Mouse (Mus musculus) ovary, postnatal 10 days (tissue): ENCODE results near the gene Borcs5.

Experiments used
- DNase-seq: peaks from one replicate; pipeline ENCODE4 v3.0.0; 2022; ENCODE audit warnings: low spot score

Borcs5 gene

DNA sequence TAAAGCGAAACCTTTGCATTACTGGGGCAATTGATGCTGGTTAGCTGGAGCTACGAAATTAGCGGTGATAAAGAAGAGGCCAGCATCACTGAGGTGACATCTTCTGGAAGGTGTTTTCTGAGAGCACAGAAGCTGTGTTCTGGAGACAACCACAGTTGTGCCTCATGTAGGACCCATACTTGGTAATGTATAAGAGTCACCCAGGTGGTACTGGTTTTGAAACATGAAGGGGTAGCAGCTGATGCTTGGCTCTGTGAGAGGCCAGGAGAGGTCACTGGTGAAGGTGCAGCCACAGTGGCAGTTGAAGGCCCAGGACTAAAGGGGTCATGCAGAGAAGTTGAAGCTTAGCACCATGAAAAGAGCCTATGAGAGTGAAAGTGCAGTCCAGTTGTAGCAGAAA, at the start of gene Borcs5:
Borcs5 (plus strand) TSS at position 301 of the 400 bp plus-strand sequence.
- no peak for DNase-seq

DNA sequence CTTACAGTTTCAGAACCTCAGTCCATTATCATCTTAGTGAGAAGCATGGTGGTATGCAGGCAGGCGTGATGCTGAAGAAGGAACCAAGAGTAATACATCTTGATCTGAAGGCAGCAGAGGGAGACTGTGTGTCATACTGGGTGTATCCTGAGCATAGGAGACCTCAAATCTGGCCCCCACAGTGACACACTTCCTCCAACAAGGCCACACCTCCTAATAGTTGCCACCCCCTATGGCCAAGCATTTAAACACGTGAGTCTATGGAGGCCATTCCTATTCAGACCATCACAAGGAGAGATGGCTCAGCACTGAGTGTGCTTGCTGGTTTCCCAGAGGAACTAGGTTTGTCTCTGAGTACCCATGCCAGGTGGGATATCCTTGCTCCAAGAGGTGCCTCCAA, 47.7 kb upstream of the Borcs5 start:
- no peak for DNase-seq

DNA sequence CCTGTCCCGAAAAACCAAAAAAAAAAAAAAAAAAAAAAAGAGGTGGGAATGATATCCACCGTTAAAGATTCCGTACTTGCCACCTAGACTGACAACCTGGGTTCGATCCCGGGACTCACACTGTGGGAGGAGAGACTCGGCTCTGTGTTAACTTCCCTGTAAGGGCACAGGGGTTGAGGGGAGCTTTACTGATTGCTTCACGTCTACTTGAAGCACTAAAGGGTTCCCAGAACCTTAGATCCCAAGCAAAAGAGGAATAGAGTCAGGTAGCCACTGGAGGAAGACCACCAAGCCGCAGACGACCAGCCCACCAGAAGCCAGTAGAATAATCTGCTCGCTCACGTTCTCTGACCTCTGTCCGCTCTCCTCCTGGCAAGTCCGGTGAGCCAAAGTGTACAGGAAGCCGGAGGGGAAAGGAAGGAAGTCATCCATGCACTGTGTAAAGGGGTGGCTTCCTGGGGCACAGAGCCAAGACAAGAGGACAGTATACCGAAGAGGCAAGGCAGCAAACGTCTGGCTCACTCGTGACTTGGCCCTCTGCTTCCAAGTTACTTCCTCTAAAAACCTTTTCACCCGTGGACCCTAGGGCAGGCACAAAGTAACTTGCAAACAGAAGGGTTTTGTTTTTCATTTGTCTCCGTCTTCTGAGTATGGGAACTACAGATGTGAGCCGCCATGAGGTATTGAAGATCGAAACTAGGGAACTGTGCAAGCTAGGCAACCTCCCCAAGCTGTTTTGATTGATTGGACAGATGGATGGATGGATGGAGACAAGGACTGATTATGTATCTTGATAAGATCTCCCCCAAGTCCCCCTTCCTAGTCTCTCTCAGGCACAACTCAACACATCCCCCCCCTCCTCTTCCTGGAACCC, 44.5 kb upstream of the Borcs5 start:
- DNase-seq, result no peak

DNA sequence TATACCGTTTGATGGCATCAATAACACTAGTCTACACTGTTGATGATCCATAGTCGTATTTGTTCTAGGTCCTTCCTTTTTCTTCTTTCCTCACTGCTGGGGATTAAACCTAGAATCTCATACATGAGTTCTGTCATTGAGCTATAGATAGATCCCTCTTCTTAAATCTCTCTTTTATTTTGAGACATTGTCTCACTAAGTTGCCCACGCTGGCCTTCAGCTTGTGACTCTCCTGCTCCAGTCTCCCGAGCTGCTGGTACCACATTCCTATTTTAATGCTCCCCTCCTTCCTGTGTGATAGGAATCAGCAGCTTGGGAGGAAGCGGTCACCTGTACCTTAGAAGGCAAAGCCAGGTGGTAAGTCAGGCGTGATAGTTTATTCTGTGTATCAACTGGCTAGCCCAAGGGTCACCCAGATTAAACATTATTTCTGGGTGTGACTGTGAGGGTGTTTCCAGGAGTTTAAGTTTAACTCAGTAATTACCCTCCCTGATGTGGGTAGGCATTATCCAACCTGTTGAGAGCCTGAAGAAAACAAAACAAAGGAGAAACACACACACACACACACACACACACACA, 41.6 kb upstream of the Borcs5 start:
- no peak for DNase-seq

DNA sequence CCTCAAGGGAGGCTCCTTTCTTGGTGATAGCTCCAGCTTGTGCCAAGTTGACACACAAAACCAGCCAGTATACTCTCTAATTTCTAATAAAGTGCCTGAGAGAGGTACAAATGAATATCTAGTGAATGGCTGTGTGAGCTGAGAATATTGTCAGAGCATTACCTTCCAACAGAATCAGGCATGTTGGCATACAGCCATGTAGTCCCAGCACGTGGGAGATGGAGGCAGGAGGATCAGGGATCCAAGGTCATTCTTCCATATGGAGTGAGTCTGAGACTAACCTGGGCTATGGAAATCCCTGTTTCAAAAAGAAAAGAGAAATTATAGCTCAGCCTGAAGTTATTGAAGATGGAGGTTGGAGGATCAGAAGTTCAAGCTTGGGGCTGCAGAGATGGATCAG, 40.1 kb upstream of the Borcs5 start:
- no peak for DNase-seq

DNA sequence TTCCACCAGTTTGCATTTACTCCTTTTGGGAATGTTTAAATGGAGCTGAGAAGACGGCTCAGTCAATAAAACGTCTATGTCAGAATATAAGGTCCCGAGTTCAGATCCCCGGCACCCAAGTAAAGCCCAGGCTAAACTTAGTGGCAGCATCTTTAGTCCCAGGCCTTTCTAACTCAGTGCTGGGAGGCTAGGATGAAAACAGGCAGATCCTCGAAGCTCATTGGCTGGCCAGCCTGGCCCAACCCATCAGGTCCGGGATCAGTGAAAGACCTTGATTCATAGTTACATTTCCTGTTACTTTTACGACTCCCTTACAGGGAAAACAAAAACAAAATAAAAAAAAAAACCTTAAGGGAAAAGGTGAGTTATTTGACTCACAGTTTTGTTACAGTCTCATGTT, 38.2 kb upstream of the Borcs5 start:
- no peak for DNase-seq

DNA sequence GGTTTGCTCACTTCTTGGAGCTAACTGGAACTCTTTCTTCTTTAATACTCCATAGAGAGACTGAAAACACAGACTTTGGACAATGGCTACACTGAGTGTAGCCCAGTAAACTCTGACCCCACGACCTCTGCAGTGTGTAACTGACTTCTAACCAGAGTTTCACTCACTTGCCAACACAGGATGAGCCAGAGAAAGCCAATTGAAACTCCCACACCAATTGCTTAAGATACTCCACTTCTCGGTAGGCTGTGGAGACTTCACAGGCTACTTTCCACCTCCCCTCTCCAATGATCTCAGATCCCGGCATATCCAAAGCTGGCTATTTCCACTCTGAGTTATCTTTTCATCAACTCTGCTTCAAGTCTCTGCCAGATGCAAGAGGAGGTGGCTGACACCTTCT, 37.5 kb upstream of the Borcs5 start:
- no peak for DNase-seq

DNA sequence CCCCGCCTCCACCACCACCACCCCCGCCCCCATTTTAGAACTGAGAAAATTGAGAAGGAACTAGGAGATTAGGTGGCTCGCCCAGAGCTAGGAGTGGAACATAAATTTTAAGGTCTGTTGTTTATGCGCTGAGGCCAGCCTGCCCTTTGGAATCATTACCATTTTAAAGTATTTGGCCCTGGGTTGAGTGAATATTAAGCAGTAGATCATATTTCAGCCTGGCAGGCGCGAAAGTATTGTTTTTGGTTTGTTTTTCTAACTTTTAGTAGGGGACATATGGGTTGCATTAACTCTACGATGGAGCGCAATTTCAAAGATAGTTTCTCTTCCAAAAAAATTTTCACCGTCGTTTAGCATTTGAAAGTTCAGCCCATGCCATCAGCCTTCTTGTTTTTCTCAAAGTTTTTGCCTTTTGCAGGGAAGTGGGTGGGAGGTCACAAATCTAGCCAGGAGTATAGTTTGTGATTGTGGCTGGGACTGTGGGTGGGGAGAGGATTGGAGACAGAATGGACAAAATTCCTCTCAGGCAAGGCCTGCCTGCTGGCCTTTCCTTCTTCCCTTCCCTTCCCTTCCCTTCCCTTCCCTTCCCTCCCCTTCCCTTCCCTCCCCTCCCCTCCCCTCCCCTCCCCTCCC, 36.8 kb upstream of the Borcs5 start:
- no peak for DNase-seq

DNA sequence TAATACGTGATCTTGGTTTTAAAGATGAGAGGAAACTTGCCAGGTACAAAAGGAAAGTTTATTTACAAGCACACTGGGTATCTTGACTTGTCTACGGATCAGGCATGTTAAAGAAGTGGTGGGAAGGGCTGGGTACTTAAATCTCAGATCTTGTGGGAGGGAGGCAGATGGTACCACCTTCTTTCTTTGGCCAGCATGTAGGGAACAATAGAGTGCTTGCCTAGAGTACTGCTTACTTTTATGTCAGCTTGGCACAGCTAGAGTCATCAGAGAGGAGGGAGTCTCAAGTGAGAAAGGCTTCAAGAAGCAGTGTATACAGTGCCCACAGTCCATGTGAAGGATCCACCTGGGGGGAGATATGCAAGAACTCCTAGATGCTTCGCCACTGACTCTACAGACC, 34.1 kb upstream of the Borcs5 start:
- no peak for DNase-seq

DNA sequence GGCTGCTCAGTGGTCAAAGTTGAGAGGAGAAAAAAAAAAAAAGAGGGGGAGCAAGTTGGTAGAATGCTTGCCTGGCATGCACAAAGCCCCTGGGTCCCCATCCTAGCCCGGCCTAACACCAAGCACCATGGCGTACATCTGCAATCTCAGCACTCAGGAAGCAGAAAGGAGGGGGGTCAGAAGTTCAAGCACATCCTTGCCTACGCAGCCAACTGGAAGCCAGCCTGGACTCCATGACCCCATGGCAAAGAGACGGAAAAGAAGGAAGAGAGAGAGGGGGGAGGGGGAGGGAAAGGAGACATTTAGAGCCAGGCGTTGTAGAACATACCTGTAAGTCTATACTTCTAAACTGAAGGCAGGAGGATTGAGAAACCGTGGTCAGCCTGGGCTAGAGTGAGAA, 32.8 kb upstream of the Borcs5 start:
- DNase-seq, result no peak

DNA sequence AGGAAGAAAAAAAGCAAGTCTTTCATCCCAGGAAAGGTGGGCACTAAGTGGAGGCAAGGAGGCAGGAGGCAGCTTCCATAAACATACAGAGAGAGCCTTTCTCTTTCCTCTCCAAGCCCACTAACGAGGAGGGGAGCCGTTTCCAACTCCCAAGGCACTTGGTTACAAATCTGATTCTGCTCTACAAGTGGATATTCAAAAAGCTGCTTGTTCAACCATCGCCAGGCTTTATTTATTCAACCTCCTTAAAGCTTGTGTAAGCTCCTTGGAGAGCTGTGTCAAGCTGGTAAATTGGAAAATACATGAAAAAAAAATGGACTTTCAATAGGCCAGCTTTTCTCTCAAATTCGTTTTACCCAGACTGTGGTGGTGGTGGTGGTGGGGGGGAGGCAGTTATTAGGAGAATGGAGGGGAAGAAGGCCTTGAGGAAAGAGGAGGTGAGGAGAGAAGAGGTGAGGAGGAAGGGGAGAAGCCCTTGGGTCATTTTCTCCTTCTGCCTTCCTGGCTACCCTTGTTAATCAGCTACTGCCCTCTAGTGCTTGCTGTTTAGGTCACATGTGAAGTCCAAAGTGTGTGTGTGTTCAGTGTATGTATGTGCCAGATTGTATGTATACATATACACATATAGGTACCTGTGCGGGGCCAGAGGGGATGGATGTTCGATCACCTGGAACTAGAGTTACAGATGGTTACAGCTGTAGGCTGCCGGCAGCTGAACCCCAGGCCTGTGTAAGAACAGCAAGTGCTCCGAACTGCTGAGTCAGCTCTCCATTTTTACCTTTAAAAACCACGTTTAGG, 32.2 kb upstream of the Borcs5 start:
- no peak for DNase-seq

DNA sequence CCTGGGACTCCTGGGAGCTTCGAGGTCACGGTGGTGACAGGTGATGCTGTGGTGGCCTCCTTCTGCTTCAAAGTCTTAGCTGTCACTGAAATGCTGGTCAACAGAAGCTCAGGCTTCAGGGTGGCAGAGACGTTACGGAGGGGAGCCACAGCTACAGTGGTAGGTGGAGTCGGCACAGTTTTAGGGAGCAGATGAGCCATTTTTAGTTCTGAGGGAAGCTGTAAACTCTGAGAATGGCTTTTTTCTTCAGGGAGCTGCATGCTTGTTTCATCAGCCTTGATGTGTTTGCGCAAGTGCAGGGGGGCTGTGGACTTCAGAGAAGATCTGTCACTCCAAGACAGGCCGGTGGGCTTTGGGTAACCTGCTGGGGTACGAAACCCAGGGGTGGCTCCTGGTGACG, 28.9 kb upstream of the Borcs5 start:
- DNase-seq, result no peak

DNA sequence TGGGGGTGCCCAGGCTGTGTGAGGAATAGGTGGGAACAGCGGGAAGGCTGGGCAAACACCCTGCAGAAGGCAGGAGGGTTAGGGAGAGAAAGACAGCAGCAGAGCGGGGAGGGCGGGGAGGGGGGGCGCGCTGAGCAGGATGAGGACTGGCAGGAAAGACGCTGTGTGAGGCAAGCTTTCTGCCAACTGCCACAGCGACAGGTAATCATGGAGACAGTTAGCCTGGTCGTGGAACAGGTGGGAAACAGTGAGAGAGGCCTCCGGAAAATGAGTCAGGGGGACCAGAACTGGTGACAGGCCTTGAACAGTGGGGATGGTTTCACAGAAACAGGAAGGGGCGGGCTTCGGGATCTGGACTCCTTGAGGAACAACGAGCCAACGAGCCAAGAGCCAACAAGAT, 27.4 kb upstream of the Borcs5 start:
- DNase-seq, result no peak

DNA sequence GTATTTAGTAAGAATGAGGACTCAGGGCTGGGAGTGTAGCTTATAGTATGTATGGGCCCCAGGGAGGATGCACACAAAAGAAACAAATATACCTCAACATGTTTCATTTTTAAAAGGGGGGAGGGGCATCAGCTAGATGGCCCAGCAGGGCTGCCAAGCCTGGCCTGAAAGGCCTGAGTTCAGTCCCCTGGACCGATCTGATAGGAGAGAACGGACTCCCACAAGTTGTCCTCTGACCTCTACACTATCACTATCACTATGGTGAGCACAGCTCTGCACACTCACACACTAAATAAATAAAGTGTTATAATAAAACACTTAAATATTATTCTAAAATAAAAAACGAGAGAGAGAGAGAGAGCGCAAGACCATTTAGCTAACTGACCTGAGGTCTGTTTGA, 25.0 kb upstream of the Borcs5 start:
- DNase-seq, result no peak

DNA sequence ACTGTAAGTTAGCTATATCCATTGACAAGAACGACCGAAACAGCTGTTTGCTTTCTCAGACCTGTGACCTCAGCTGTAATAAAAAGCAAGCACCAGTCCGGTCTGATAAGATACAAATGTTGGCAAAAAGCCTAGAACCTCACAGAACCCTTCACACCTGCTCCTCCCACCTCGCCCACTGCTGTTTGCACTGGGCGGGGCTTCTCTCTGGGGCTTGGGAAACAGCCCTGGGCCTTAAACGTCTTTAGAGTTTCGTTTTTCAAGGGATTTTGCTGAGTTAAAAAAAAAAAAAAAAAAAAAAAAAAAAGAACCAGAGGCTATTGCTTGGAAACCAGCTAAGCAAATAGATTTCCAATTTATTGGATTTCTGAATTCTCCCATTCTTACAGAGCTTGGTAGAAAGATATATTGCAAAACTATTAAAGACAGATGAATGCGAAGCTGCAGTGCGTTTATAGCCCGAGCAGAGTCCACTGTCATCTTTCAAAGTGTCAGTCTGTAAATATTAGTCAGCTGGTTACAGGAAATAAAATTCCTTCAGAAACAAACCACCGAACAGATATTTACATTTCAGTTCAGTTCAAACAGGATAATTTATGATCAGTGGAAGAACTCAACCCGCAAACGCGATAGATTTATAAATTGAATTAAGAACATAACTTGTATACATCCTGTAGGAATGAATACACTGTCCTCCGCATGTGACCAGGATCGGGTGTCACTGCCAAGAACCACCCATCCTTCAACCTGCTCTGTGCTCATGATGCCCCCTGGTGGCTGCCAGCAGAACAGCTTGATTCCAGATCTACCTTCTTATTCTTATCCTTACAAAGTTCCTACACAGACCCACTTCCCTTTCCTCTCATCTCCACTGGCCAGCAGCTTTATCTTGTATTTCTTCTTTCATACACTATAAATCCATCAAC, 24.3 kb upstream of the Borcs5 start:
- DNase-seq, result peak; percentile 53

DNA sequence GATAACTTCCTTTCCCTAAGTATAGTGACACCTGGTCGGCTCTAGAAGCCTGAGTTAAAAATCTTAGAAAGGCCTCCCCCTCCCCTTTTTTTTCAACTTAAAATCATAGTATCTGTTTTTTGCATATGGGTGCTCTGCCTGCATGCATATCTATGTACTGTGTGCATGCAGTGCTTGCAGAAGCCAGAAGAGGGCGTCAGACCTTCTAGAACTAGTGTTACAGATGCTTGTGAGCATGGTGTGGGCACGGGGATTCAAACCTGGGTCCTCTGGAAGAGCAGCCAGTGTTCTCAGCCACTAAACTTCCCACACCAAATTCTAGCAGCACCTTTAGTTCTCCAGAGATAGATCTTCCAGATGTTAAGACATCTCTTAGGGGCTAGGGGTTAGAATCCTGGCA, 21.7 kb upstream of the Borcs5 start:
- no peak for DNase-seq

DNA sequence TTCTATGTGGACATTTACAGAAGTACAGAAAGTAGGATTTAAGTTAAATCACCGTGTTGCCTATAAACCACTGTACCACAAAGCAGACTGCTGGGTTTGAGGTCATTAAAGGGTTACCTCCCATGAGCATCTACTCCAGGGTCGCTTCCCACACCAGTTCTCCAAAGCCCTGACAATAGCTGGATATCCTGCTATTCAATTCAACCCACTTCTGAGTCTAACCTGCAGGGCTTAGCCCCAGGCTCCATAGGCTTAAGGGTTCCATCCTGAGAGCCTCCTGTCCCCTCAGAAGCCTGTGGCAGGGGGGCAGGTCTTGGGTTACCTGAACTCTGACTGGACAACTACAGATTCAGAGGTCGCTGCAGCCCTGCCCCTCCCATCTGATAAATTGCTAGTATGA, 19.2 kb upstream of the Borcs5 start:
- DNase-seq, result no peak

DNA sequence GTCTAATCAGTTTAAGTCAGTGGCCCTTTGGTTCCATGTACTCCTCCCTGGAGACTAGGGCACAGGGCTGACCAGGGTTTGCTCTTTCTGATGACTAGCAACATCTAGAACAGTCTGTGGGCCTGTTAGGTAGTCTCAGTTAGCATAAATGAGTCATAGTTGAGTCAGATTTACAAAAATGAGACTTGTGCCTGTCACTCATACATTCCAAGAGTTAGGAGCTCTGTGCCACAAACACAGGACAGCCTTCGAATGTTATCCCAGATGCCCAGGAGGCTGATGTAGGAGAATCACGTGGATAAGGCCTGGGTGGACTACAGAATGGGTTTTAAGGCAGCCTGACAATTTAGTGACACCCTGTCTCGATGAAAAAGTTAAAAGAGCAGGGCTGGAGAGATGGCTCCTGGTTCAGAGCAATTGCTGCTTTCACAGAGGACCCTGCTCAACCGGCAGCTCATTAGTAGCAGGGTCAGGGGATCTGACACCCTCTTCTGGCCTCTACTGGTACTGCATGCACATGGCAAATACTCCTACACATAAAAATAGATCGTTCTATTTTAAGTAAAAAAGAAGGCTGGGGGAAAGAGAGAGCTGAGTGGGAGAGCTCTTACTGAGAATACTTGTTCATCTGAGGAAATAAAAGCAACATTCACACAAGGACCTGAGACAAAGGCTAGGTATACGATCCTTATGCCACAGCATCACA, 18.3 kb upstream of the Borcs5 start:
- no peak for DNase-seq

DNA sequence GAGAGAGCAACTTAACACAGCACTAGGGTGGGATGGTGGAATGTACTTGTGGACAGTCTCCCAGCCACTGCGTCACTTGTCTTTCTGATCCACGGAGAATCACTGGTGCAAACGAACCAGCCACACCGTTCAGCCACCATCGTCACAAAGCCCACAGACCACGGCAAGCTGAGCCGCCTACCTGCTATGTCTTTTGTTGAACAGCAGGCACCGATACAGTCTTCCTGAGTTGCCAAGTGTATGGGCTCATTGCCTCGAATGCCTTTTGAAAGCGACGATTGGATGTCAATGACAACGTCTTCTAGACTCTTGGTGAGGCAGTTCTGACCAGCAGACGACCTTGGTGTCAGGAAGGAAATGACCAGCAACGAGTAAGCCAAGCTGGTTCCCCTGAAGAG, 17.8 kb upstream of the Borcs5 start:
- no peak for DNase-seq

DNA sequence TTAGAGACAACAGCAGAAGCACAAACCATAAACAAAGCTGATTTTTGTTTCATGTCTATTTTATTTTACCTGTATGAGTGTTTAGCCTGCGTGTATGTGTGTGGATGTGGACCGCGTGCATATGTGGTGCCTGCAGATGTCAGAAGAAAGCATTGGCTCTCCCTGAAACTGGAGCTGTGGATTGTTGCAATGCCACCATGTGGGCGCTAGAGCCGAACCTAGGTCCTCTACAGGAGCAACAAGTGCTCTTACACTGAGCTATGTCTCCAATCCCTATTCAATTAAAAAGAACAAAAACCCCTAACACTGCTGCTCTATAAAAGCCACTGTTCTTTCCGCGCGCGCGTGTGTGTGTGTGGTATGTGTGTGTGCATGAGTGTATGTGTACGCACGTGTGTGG, 13.9 kb upstream of the Borcs5 start:
- DNase-seq, result no peak

DNA sequence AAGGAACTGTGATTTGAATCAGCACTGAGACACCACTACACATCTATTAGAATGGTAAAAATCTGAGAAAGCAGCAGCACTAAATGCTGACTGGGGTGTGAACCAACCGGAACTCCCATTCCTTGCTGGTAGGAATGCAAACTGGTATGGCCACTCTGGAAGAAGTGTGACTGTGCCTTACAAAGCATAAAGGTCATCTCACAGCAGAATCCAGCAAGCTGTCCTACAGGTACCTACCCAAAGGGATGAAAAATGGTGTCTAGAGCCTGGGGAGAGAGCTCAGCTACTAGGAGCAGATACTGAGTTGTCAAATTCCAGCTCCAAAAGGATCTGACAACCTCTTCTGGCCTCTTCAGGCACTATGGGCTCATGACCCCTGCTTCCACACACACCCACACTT, 12.7 kb upstream of the Borcs5 start:
- no peak for DNase-seq
